Mouse (Mus musculus) stomach, postnatal 0 days (tissue): Measurements from ENCODE around the gene Gm17657.

Experiments used
- CTCF ChIP-seq: IDR thresholded peaks from 2 replicates; pipeline ENCODE4 v1.5.1; 2016; ENCODE audit warnings: antibody characterized with exemption, low read depth, mild to moderate bottlenecking, moderate library complexity
- EP300 ChIP-seq: optimal IDR thresholded peaks from 2 replicates; pipeline ENCODE3; 2016; ENCODE audit warnings: antibody characterized with exemption

- TF ChIP-seq CTCF (no peak), EP300 (no peak)
These were observed 57.7 kb downstream of the Gm17657 start for GRCm38 (mm10) chr17:29491591-29492268.
